ENCODE assay signal across 8 mouse cellular contexts in the genomic region with DNA sequence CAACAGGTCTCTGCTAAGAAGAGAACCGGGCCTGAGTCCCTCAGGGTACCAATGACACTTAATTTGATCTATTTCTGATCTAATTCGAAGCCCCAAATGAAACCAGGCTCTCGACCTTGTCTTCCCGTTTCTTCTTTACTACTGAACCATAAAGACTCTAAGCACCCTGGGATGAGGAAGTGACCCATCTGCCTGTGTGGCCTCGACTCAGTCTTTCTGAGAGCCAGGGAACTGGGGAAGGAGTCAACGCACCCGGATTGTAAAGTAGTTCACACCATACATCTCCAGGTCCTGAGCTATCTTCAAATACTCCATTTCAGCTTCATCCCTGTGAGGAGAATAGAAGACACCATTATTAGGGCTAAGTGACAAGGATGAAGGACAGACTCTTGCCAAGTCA. TPM values are rescaled to one million over a fixed set of nuclear protein-coding genes. Genes with fewer than 3 reads are reported as not detected.
A peak's percentile ranks its signal among the peaks of the same experiment; 100 is the strongest.
DNase-seq lines count a peak whose midpoint lies in the region; ATAC-seq and TF ChIP-seq lines count a peak whose summit lies in the region.
"Had no signal": no experiment of that assay in that cellular context is flagged by ENCODE, and none has a peak within 500 bp of the region (broad histone marks: within the 10 kb centered on the region; RNA-seq: fewer than 3 reads in every experiment).

No protein-coding gene starts in this region.

- no peak for TF ChIP-seq POLR2A in ES-Bruce4 (IDR thresholded peaks at IDR 0.05; ENCODE audit: insufficient read depth, low read length)

- no peaks in the 10 kb centered on the region for H3K9me3 ChIP-seq in hindbrain, embryonic 16.5 days (ENCODE audit: control insufficient read depth, low read length)
- H3K9me3 ChIP-seq in hindbrain, embryonic 12.5 days (replicated peaks), result no peaks in the 10 kb centered on the region
- H3K9me3 ChIP-seq in ES-Bruce4 (replicated peaks; ENCODE audit: control insufficient read depth, insufficient read depth, low read length, poor library complexity, severe bottlenecking), result peaks cover 26% of the 10 kb centered on the region
- no peaks in the 10 kb centered on the region for H3K9me3 ChIP-seq in forebrain, embryonic 16.5 days (ENCODE audit: control insufficient read depth, low read length)
- H3K9me3 ChIP-seq in midbrain, postnatal 0 days (ENCODE audit: low read length), result no peaks in the 10 kb centered on the region

- no peak overlapping the region for H3K9ac ChIP-seq in hindbrain, embryonic 16.5 days (ENCODE audit: low read depth, low read length)
- no peak overlapping the region for H3K9ac ChIP-seq in hindbrain, embryonic 12.5 days
- H3K9ac ChIP-seq in ES-Bruce4 (ENCODE audit: low read depth, poor library complexity, severe bottlenecking), result peak overlapping the region; percentile 58; the same call in 1 of the 2 replicates
- no peak overlapping the region for H3K9ac ChIP-seq in forebrain, embryonic 16.5 days (replicated peaks; ENCODE audit: low read depth, low read length)
- no peak overlapping the region for H3K9ac ChIP-seq in midbrain, postnatal 0 days (replicated peaks; ENCODE audit: low read length, poor library complexity, severe bottlenecking)

- peak overlapping the region; percentile 62 for H3K27ac ChIP-seq in hindbrain, embryonic 16.5 days (ENCODE audit: low read depth, low read length)
- no peak overlapping the region for H3K27ac ChIP-seq in hindbrain, embryonic 12.5 days
- H3K27ac ChIP-seq in ES-Bruce4 (ENCODE audit: insufficient read depth, low read length), result peak overlapping the region; percentile 99
- peak overlapping the region; percentile 50 for H3K27ac ChIP-seq in forebrain, embryonic 16.5 days (ENCODE audit: low read length)
- peak overlapping the region; percentile 57; the same call in 1 of the 2 replicates for H3K27ac ChIP-seq in midbrain, postnatal 0 days (ENCODE audit: low read depth, low read length)

- H3K4me1 ChIP-seq in hindbrain, embryonic 16.5 days (ENCODE audit: control insufficient read depth, insufficient read depth, low read depth, low read length), result peaks cover 11% of the 10 kb centered on the region
- peaks cover 10% of the 10 kb centered on the region; the same call in 1 of the 2 replicates for H3K4me1 ChIP-seq in hindbrain, embryonic 12.5 days
- H3K4me1 ChIP-seq in ES-Bruce4 (ENCODE audit: control insufficient read depth, insufficient read depth, low read length), result peaks cover 3% of the 10 kb centered on the region
- peaks cover 19% of the 10 kb centered on the region for H3K4me1 ChIP-seq in forebrain, embryonic 16.5 days (replicated peaks; ENCODE audit: control insufficient read depth, insufficient read depth, low read length)
- no peaks in the 10 kb centered on the region for H3K4me1 ChIP-seq in midbrain, postnatal 0 days (ENCODE audit: insufficient read depth, low read length)

- no peaks in the 10 kb centered on the region for H3K36me3 ChIP-seq in hindbrain, embryonic 16.5 days (ENCODE audit: control insufficient read depth, insufficient read depth, low read length)
- peaks cover 24% of the 10 kb centered on the region for H3K36me3 ChIP-seq in hindbrain, embryonic 12.5 days
- peaks cover 29% of the 10 kb centered on the region for H3K36me3 ChIP-seq in ES-Bruce4 (ENCODE audit: control insufficient read depth, insufficient read depth, low read length, poor library complexity, severe bottlenecking)
- peaks cover 4% of the 10 kb centered on the region; the same call in 1 of the 2 replicates for H3K36me3 ChIP-seq in forebrain, embryonic 16.5 days (ENCODE audit: control insufficient read depth, insufficient read depth)
- H3K36me3 ChIP-seq in midbrain, postnatal 0 days (ENCODE audit: insufficient read depth, low read length), result peaks cover 11% of the 10 kb centered on the region; the same call in 1 of the 2 replicates

- TF ChIP-seq EP300 in ES-Bruce4 (IDR thresholded peaks at IDR 0.05; ENCODE audit: insufficient read depth, low read depth, low read length), result no peak

- H3K4me2 ChIP-seq in hindbrain, embryonic 16.5 days (ENCODE audit: low read length), result no peak overlapping the region
- no peak overlapping the region for H3K4me2 ChIP-seq in hindbrain, embryonic 12.5 days (replicated peaks)
- H3K4me2 ChIP-seq in forebrain, embryonic 16.5 days (ENCODE audit: low read length), result no peak overlapping the region
- H3K4me2 ChIP-seq in midbrain, postnatal 0 days (ENCODE audit: low read depth, low read length, poor library complexity, severe bottlenecking), result no peak overlapping the region

- H3K27me3 ChIP-seq in hindbrain, embryonic 16.5 days (replicated peaks; ENCODE audit: control insufficient read depth, insufficient read depth, low read length), result no peaks in the 10 kb centered on the region
- no peaks in the 10 kb centered on the region for H3K27me3 ChIP-seq in hindbrain, embryonic 12.5 days
- no peaks in the 10 kb centered on the region for H3K27me3 ChIP-seq in ES-Bruce4 (ENCODE audit: control insufficient read depth, insufficient read depth, low read length, poor library complexity, severe bottlenecking)
- H3K27me3 ChIP-seq in forebrain, embryonic 16.5 days (replicated peaks; ENCODE audit: control insufficient read depth, insufficient read depth, low read length), result no peaks in the 10 kb centered on the region
- H3K27me3 ChIP-seq in midbrain, postnatal 0 days (ENCODE audit: insufficient read depth, low read length), result no peaks in the 10 kb centered on the region

- H3K4me3 ChIP-seq in hindbrain, embryonic 16.5 days (ENCODE audit: low read length), result no peak overlapping the region
- no peak overlapping the region for H3K4me3 ChIP-seq in hindbrain, embryonic 12.5 days
- no peak overlapping the region for H3K4me3 ChIP-seq in ES-Bruce4 (ENCODE audit: low read depth, low read length)
- no peak overlapping the region for H3K4me3 ChIP-seq in forebrain, embryonic 16.5 days (replicated peaks; ENCODE audit: low read length)
- H3K4me3 ChIP-seq in midbrain, postnatal 0 days (ENCODE audit: low read depth, low read length), result no peak overlapping the region

- ATAC-seq in hindbrain, embryonic 16.5 days, result peak; percentile 73
- no peak for ATAC-seq in hindbrain, embryonic 12.5 days (ENCODE audit: low FRiP score)
- ATAC-seq in forebrain, embryonic 16.5 days, result peak; percentile 36; the same call in 1 of the 2 replicates
- ATAC-seq in midbrain, postnatal 0 days (ENCODE audit: low FRiP score), result no peak

- DNase-seq in midbrain, postnatal 0 days (ENCODE audit: low spot score), result peak; percentile 30
- DNase-seq in embryo, embryonic 9.5 days (ENCODE audit: extremely low spot score), result no peak
- no peak for DNase-seq in right cerebral cortex, postnatal 4 days

- 40% methylated on average over 7 of the region's 7 CpGs for WGBS in hindbrain, embryonic 16.5 days
- 60% methylated on average over 7 of the region's 7 CpGs for WGBS in hindbrain, embryonic 12.5 days
- WGBS in forebrain, embryonic 16.5 days, result 9% methylated on average over 7 of the region's 7 CpGs
- WGBS in midbrain, postnatal 0 days, result 60% methylated on average over 7 of the region's 7 CpGs

- no peak for TF ChIP-seq CTCF in ES-Bruce4 (IDR thresholded peaks at IDR 0.05; ENCODE audit: low read depth, low read length)
- TF ChIP-seq CTCF in midbrain, postnatal 0 days (IDR thresholded peaks at IDR 0.05), result no peak

RNA-seq across cellular contexts. Expression of gene Nf2, which starts 45.9 kb away (rescaled TPM):
- 68.1 and 74.8 TPM in 2 replicates for polyA plus RNA-seq in hindbrain, embryonic 16.5 days (2015; fragmentation: Nextera tagmentation; extraction: Ambion mirVana)
- polyA plus RNA-seq in hindbrain, embryonic 12.5 days (2016; fragmentation: Nextera tagmentation; extraction: Ambion mirVana), result 77.5 and 79.6 TPM in 2 replicates
- 77.7 and 81.5 TPM in 2 replicates for polyA plus RNA-seq in ES-Bruce4 (2011; ENCODE audit: insufficient read depth, insufficient read length, low read depth, missing spikeins)
- polyA plus RNA-seq in forebrain, embryonic 16.5 days (2015; fragmentation: Nextera tagmentation; extraction: Ambion mirVana), result 72.9 and 76.7 TPM in 2 replicates
- total RNA-seq in midbrain, postnatal 0 days (2014; rRNA removed), result 103 and 107 TPM in 2 replicates
- 48.4 and 51.5 TPM in 2 replicates for polyA plus RNA-seq in midbrain, postnatal 0 days (2015; fragmentation: Nextera tagmentation; extraction: Ambion mirVana)

RNA-seq across cellular contexts. Expression of gene Cabp7, which starts 56.8 kb away (rescaled TPM):
- 1.5 and 2.0 TPM in 2 replicates for polyA plus RNA-seq in hindbrain, embryonic 16.5 days (2015; fragmentation: Nextera tagmentation; extraction: Ambion mirVana)
- polyA plus RNA-seq in hindbrain, embryonic 12.5 days (2016; fragmentation: Nextera tagmentation; extraction: Ambion mirVana), result 1.7 and 2.1 TPM in 2 replicates
- polyA plus RNA-seq in ES-Bruce4 (2011; ENCODE audit: insufficient read depth, insufficient read length, low read depth, missing spikeins), result 3.1 and 3.5 TPM in 2 replicates
- 1.5 and 1.6 TPM in 2 replicates for polyA plus RNA-seq in forebrain, embryonic 16.5 days (2015; fragmentation: Nextera tagmentation; extraction: Ambion mirVana)
- 13.1 and 15.7 TPM in 2 replicates for total RNA-seq in midbrain, postnatal 0 days (2014; rRNA removed)
- 1.8 and 2.1 TPM in 2 replicates for polyA plus RNA-seq in midbrain, postnatal 0 days (2015; fragmentation: Nextera tagmentation; extraction: Ambion mirVana)
- total RNA-seq: liver, adult 2 months had no signal
- polyA plus RNA-seq: liver, adult 2 months had no signal

Comparison
In these comparisons a context has a peak if more than half of its experiments do, and no peak if none do; other contexts are left out.
1. ATAC-seq: peak in hindbrain, embryonic 16.5 days (single experiment) and forebrain, embryonic 16.5 days (single experiment); none in hindbrain, embryonic 12.5 days (single experiment) and midbrain, postnatal 0 days (single experiment).